Mouse (Mus musculus): ENCODE measurements at regions not wholly inside any gene's neighbourhood (a gene's known extent, or its start where the extent isn't known, plus 50 kb on each side); places are given as distances from the start of the nearest gene placed in this dataset.

GRCm38 (mm10) chr5:103364791-103365699, 59.9 kb upstream of the Ptpn13 start:
- no peak for TF ChIP-seq CTCF (IDR thresholded peaks at IDR 0.05; ENCODE audit: borderline replicate concordance, control insufficient read depth, extremely low read depth, insufficient read depth, low read length, poor library complexity)
- no peak for TF ChIP-seq POLR2A (IDR thresholded peaks at IDR 0.05; ENCODE audit: control insufficient read depth, extremely low read depth, insufficient read depth, low read length, poor library complexity)
- H3K4me3 ChIP-seq (ENCODE audit: control insufficient read depth, insufficient read depth, low read length) = no peak overlapping the region
- H3K27me3 ChIP-seq (ENCODE audit: control insufficient read depth, insufficient read depth, low read length) = no peaks in the 10 kb centered on the region
- 90% methylated on average over 21 of the region's 21 CpGs for WGBS
- H3K4me1 ChIP-seq (replicated peaks; ENCODE audit: control insufficient read depth, insufficient read depth, low read length) = peaks cover 26% of the 10 kb centered on the region
- H3K27ac ChIP-seq (ENCODE audit: control insufficient read depth, insufficient read depth, low read length) = no peak overlapping the region
- no peaks in the 10 kb centered on the region for H3K36me3 ChIP-seq (ENCODE audit: control insufficient read depth, insufficient read depth, low read length)
- no peak for DNase-seq

- Histone ChIP-seq H3K27me3 (ENCODE audit: control insufficient read depth, insufficient read depth, low read length) (no peaks in the 10 kb centered on the region), H3K4me1 (replicated peaks; ENCODE audit: control insufficient read depth, insufficient read depth, low read length) (peaks cover 11% of the 10 kb centered on the region), H3K4me3 (ENCODE audit: control insufficient read depth, insufficient read depth, low read length) (peak overlapping the region; percentile 18), H3K27ac (ENCODE audit: control insufficient read depth, insufficient read depth, low read length) (peak overlapping the region; percentile 82), H3K36me3 (ENCODE audit: control insufficient read depth, insufficient read depth, low read length) (no peaks in the 10 kb centered on the region)
- DNase-seq = peak; percentile 64
- WGBS = 22% methylated on average over 13 of the region's 13 CpGs
- no peak for TF ChIP-seq POLR2A (IDR thresholded peaks at IDR 0.05; ENCODE audit: control insufficient read depth, extremely low read depth, insufficient read depth, low read length, poor library complexity)
- no peak for TF ChIP-seq CTCF (IDR thresholded peaks at IDR 0.05; ENCODE audit: borderline replicate concordance, control insufficient read depth, extremely low read depth, insufficient read depth, low read length, poor library complexity)
Measured at GRCm38 (mm10) chr5:103360775-103361247, 64.2 kb upstream of the Ptpn13 start.

- Histone ChIP-seq H3K36me3 (ENCODE audit: control insufficient read depth, insufficient read depth, low read length) (no peaks in the 10 kb centered on the region), H3K4me3 (ENCODE audit: control insufficient read depth, insufficient read depth, low read length) (peak overlapping the region; percentile 18), H3K4me1 (replicated peaks; ENCODE audit: control insufficient read depth, insufficient read depth, low read length) (peaks cover 11% of the 10 kb centered on the region), H3K27me3 (ENCODE audit: control insufficient read depth, insufficient read depth, low read length) (no peaks in the 10 kb centered on the region), H3K27ac (ENCODE audit: control insufficient read depth, insufficient read depth, low read length) (peak overlapping the region; percentile 82)
- WGBS = 8% methylated on average over 10 of the region's 10 CpGs
- TF ChIP-seq POLR2A (IDR thresholded peaks at IDR 0.05; ENCODE audit: control insufficient read depth, extremely low read depth, insufficient read depth, low read length, poor library complexity) (no peak), CTCF (IDR thresholded peaks at IDR 0.05; ENCODE audit: borderline replicate concordance, control insufficient read depth, extremely low read depth, insufficient read depth, low read length, poor library complexity) (no peak)
- peak; percentile 59 for DNase-seq
Measured at GRCm38 (mm10) chr5:103360360-103360759, 64.6 kb upstream of the Ptpn13 start.

- Histone ChIP-seq H3K27me3 (ENCODE audit: control insufficient read depth, insufficient read depth, low read length) (no peaks in the 10 kb centered on the region), H3K27ac (ENCODE audit: control insufficient read depth, insufficient read depth, low read length) (no peak overlapping the region), H3K36me3 (ENCODE audit: control insufficient read depth, insufficient read depth, low read length) (no peaks in the 10 kb centered on the region), H3K4me3 (ENCODE audit: control insufficient read depth, insufficient read depth, low read length) (no peak overlapping the region), H3K4me1 (replicated peaks; ENCODE audit: control insufficient read depth, insufficient read depth, low read length) (peaks cover 11% of the 10 kb centered on the region)
- DNase-seq = no peak
- TF ChIP-seq POLR2A (IDR thresholded peaks at IDR 0.05; ENCODE audit: control insufficient read depth, extremely low read depth, insufficient read depth, low read length, poor library complexity) = no peak
- no peak for TF ChIP-seq CTCF (IDR thresholded peaks at IDR 0.05; ENCODE audit: borderline replicate concordance, control insufficient read depth, extremely low read depth, insufficient read depth, low read length, poor library complexity)
- WGBS = 96% methylated on average over 5 of the region's 5 CpGs
Measured at GRCm38 (mm10) chr5:103357558-103357957, 67.4 kb upstream of the Ptpn13 start.

GRCm38 (mm10) chr5:103356500-103356899, 68.5 kb upstream of the Ptpn13 start:
- 73% methylated on average over 6 of the region's 6 CpGs for WGBS
- Histone ChIP-seq H3K27ac (ENCODE audit: control insufficient read depth, insufficient read depth, low read length) (no peak overlapping the region), H3K27me3 (ENCODE audit: control insufficient read depth, insufficient read depth, low read length) (no peaks in the 10 kb centered on the region), H3K4me1 (replicated peaks; ENCODE audit: control insufficient read depth, insufficient read depth, low read length) (peaks cover 8% of the 10 kb centered on the region), H3K36me3 (ENCODE audit: control insufficient read depth, insufficient read depth, low read length) (no peaks in the 10 kb centered on the region), H3K4me3 (ENCODE audit: control insufficient read depth, insufficient read depth, low read length) (no peak overlapping the region)
- no peak for DNase-seq
- TF ChIP-seq POLR2A (IDR thresholded peaks at IDR 0.05; ENCODE audit: control insufficient read depth, extremely low read depth, insufficient read depth, low read length, poor library complexity) (no peak), CTCF (IDR thresholded peaks at IDR 0.05; ENCODE audit: borderline replicate concordance, control insufficient read depth, extremely low read depth, insufficient read depth, low read length, poor library complexity) (no peak)

GRCm38 (mm10) chr5:103355372-103356300, 69.4 kb upstream of the Ptpn13 start:
- H3K4me3 ChIP-seq (ENCODE audit: control insufficient read depth, insufficient read depth, low read length) = no peak overlapping the region
- 49% methylated on average over 21 of the region's 21 CpGs for WGBS
- peaks cover 5% of the 10 kb centered on the region for H3K4me1 ChIP-seq (replicated peaks; ENCODE audit: control insufficient read depth, insufficient read depth, low read length)
- no peak for TF ChIP-seq POLR2A (IDR thresholded peaks at IDR 0.05; ENCODE audit: control insufficient read depth, extremely low read depth, insufficient read depth, low read length, poor library complexity)
- TF ChIP-seq CTCF (IDR thresholded peaks at IDR 0.05; ENCODE audit: borderline replicate concordance, control insufficient read depth, extremely low read depth, insufficient read depth, low read length, poor library complexity) = no peak
- H3K27ac ChIP-seq (ENCODE audit: control insufficient read depth, insufficient read depth, low read length) = no peak overlapping the region
- H3K27me3 ChIP-seq (ENCODE audit: control insufficient read depth, insufficient read depth, low read length) = no peaks in the 10 kb centered on the region
- DNase-seq = peak; percentile 54
- no peaks in the 10 kb centered on the region for H3K36me3 ChIP-seq (ENCODE audit: control insufficient read depth, insufficient read depth, low read length)

Data from thymus, adult 2 months (tissue).